Mouse (Mus musculus): ENCODE results near the gene Hs3st2. TPM values are rescaled to one million over a fixed set of nuclear protein-coding genes. Genes with fewer than 3 reads are reported as not detected.

Hs3st2 gene
- polyA plus RNA-seq, 1 experiment from 2014 or later: 15.5 TPM

DNA sequence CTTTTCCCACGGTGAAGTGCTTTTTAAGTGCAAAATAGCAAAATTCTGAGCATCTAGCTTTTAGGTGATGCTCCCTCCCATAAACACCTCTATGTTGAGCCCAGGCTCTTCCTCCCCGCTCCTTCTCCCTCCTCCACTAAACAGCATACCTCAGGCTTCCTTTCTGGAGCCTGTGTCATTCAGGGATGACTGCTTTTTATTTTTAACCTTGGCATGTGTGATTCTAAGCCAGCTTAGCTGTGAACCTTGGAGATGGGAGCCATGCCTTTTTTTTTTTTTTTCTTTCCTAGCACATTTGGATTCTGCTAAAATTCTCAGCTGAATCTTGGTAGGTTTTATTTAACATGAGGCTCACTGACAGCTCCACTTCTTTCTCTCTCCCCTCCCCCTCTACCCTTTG lies 3.2 kb downstream of the Hs3st2 start:
- Histone ChIP-seq H3K4me2 (replicated peaks) (peak overlapping the region; percentile 82), H3K4me3 (peak overlapping the region; percentile 45), H3K9ac (replicated peaks) (no peak overlapping the region), H3K9me3 (no peaks in the 10 kb centered on the region), H3K36me3 (no peaks in the 10 kb centered on the region), H3K27me3 (peaks cover 46% of the 10 kb centered on the region), H3K4me1 (peaks cover 23% of the 10 kb centered on the region), H3K27ac (replicated peaks) (no peak overlapping the region; the same call in 1 of the 2 replicates)
- no peak for ATAC-seq (replicated peaks)
- 75% methylated on average over 2 of the region's 2 CpGs for WGBS

DNA sequence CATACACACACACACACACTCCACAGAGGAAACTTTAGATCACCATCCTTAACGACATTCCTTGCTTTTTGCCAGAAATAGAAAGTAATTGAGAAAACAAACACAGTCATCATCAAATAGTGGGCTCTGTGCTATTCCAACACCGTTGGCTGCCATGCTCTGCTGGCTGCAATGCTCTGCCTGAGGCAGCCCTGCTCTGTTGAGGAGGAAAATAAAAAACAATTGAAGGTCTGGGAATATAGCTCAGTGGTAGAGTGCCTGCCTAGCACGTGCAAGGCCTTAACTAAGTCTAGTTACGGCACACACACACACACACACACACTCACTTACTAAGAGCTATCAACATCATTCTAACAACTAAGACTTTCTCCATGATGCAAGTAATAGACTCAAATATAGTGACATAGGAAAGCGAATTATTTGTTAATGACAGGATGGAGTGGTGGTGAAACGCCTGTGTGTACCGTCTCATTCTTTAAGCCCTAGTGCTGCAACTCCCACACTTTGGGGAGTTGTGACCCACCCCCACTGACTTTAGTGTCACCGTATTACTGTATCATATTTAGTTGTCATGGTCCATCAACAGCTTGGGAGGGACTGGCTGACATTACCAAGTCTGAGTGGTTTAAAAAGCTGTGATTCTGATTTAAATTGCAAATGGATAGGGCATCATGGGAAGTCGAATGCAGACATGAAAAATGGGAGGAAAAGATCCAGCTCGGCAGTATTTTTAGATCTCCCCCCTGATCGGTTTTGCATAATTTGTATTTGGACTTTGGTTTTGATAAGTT lies 19.3 kb downstream of the Hs3st2 start:
- no peak; the same call in 1 of the 2 replicates for ATAC-seq (replicated peaks)
- WGBS: 69% methylated on average over 11 of the region's 11 CpGs
- H3K9me3 ChIP-seq: no peaks in the 10 kb centered on the region
- no peaks in the 10 kb centered on the region for H3K27me3 ChIP-seq
- no peaks in the 10 kb centered on the region for H3K36me3 ChIP-seq
- peak overlapping the region; percentile 36; the same call in 1 of the 2 replicates for H3K27ac ChIP-seq (replicated peaks)
- H3K4me1 ChIP-seq: no peaks in the 10 kb centered on the region
- no peak overlapping the region for H3K4me3 ChIP-seq
- H3K9ac ChIP-seq (replicated peaks): no peak overlapping the region
- H3K4me2 ChIP-seq (replicated peaks): no peak overlapping the region

- Histone ChIP-seq H3K4me2 (replicated peaks) (no peak overlapping the region), H3K9me3 (no peaks in the 10 kb centered on the region), H3K4me1 (no peaks in the 10 kb centered on the region), H3K27ac (replicated peaks) (peak overlapping the region; percentile 36; the same call in 1 of the 2 replicates), H3K9ac (replicated peaks) (no peak overlapping the region), H3K27me3 (no peaks in the 10 kb centered on the region), H3K4me3 (no peak overlapping the region), H3K36me3 (no peaks in the 10 kb centered on the region)
- ATAC-seq (replicated peaks): no peak
- WGBS: 76% methylated on average over 7 of the region's 7 CpGs
These were observed 19.8 kb downstream of the Hs3st2 start for GRCm38 (mm10) chr7:121411507-121411898.

- ATAC-seq (replicated peaks): no peak
- no peak overlapping the region for H3K4me2 ChIP-seq (replicated peaks)
- WGBS: 63% methylated on average over 6 of the region's 6 CpGs
These were observed 45.2 kb downstream of the Hs3st2 start for GRCm38 (mm10) chr7:121436884-121437283.

DNA sequence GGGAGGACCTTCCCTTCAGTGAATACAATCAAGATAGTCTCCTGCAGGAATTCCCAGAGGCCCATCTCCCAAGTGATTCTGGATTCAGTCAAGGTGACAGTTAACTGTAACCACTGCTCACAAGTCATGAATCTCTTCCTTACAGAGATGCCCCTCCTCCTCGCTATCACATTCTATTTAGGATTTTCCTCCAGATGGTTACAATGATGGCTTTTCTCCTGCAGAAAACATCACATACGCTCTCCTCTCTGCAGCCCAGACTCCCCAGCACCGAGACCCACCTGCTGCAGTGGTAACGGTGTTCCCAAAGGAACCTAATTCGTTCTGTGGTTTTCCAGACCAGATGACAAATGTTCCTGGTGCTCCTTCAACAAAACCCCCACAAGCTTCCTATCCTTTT lies 49.5 kb downstream of the Hs3st2 start:
- H3K36me3 ChIP-seq: no peaks in the 10 kb centered on the region
- H3K4me3 ChIP-seq: no peak overlapping the region
- no peak overlapping the region for H3K4me2 ChIP-seq (replicated peaks)
- H3K9ac ChIP-seq (replicated peaks): no peak overlapping the region
- no peak for ATAC-seq (replicated peaks)
- no peaks in the 10 kb centered on the region for H3K9me3 ChIP-seq
- no peaks in the 10 kb centered on the region for H3K27me3 ChIP-seq
- no peaks in the 10 kb centered on the region for H3K4me1 ChIP-seq
- WGBS: 89% methylated on average over 5 of the region's 5 CpGs
- no peak overlapping the region for H3K27ac ChIP-seq (replicated peaks)

More at GRCm38 (mm10) chr7:121436884-121437283, 45.2 kb downstream of the Hs3st2 start:
- H3K27ac ChIP-seq (replicated peaks): no peak overlapping the region
- no peak overlapping the region for H3K9ac ChIP-seq (replicated peaks)
- H3K9me3 ChIP-seq: no peaks in the 10 kb centered on the region
- H3K4me3 ChIP-seq: no peak overlapping the region
- H3K36me3 ChIP-seq: no peaks in the 10 kb centered on the region
- no peaks in the 10 kb centered on the region for H3K27me3 ChIP-seq
- no peaks in the 10 kb centered on the region for H3K4me1 ChIP-seq

- H3K4me2 ChIP-seq (replicated peaks): no peak overlapping the region
- H3K9me3 ChIP-seq: no peaks in the 10 kb centered on the region
- no peak overlapping the region for H3K27ac ChIP-seq (replicated peaks)
- 75% methylated on average over 7 of the region's 7 CpGs for WGBS
- no peak overlapping the region for H3K4me3 ChIP-seq
- H3K27me3 ChIP-seq: no peaks in the 10 kb centered on the region
- no peaks in the 10 kb centered on the region for H3K4me1 ChIP-seq
- no peak for ATAC-seq (replicated peaks)
- H3K9ac ChIP-seq (replicated peaks): no peak overlapping the region
- H3K36me3 ChIP-seq: no peaks in the 10 kb centered on the region
These were observed 52.7 kb downstream of the Hs3st2 start for GRCm38 (mm10) chr7:121444336-121444735.

DNA sequence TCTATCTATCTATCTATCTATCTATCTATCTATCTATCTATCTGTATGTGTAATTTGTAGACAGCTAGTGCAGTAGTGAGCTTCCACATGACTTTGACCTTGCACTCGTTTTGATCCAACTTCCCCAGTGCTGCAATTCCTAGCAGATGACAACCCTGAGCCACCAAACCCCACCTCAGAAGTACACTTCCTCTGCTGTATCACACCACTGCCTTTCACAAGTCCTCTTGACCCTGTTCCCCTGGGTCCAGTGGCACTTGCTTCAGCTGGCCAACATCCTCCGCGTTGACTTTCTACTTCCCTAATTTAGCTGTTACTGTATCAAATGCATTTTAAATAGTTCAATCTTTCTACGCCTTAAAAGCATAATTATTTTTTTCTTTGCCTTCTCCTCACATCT lies 54.6 kb downstream of the Hs3st2 start:
- peaks cover 12% of the 10 kb centered on the region for H3K4me1 ChIP-seq
- H3K4me3 ChIP-seq: no peak overlapping the region
- H3K4me2 ChIP-seq (replicated peaks): no peak overlapping the region
- no peaks in the 10 kb centered on the region for H3K27me3 ChIP-seq
- H3K9me3 ChIP-seq: no peaks in the 10 kb centered on the region
- WGBS: 88% methylated on average over 4 of the region's 4 CpGs
- H3K27ac ChIP-seq (replicated peaks): no peak overlapping the region
- no peaks in the 10 kb centered on the region for H3K36me3 ChIP-seq
- H3K9ac ChIP-seq (replicated peaks): no peak overlapping the region
- ATAC-seq (replicated peaks): no peak

GRCm38 (mm10) chr7:121450951-121451843 lies 59.5 kb downstream of the Hs3st2 start:
- no peak overlapping the region for H3K9ac ChIP-seq (replicated peaks)
- H3K27me3 ChIP-seq: no peaks in the 10 kb centered on the region
- H3K4me2 ChIP-seq (replicated peaks): 0 out of 2 replicates have a peak overlapping the region, but pooled peaks have one; percentile 10
- WGBS: 26% methylated on average over 13 of the region's 13 CpGs
- H3K4me1 ChIP-seq: peaks cover 21% of the 10 kb centered on the region
- no peaks in the 10 kb centered on the region for H3K9me3 ChIP-seq
- no peaks in the 10 kb centered on the region for H3K36me3 ChIP-seq
- peak overlapping the region; percentile 72 for H3K27ac ChIP-seq (replicated peaks)
- peak; percentile 82 for ATAC-seq (replicated peaks)
- no peak overlapping the region for H3K4me3 ChIP-seq

DNA sequence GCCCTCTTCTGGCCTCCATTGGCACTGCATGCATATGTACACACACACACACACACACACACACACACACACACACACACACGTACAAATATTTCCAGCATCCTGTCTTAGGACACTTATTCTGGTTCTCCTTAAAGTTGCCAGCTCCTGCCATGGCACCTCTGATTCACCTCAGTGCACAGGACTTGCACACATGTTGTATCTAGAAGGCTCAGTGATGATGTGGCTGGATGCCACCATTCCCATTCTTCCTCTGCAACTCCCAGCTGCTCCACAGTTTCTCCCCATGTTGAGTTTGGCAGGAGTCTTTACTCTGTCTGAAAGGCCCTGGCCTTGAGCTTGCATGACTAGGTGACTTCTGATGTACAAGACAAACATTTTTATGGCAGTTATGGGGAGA lies 65.1 kb downstream of the Hs3st2 start:
- Histone ChIP-seq H3K4me3 (no peak overlapping the region), H3K27ac (replicated peaks) (no peak overlapping the region), H3K36me3 (no peaks in the 10 kb centered on the region), H3K9ac (replicated peaks) (no peak overlapping the region), H3K4me1 (peaks cover 5% of the 10 kb centered on the region; the same call in 1 of the 2 replicates), H3K9me3 (no peaks in the 10 kb centered on the region), H3K27me3 (no peaks in the 10 kb centered on the region), H3K4me2 (replicated peaks) (no peak overlapping the region)
- ATAC-seq (replicated peaks): no peak
- WGBS: 91% methylated on average over 1 of the region's 1 CpGs

DNA sequence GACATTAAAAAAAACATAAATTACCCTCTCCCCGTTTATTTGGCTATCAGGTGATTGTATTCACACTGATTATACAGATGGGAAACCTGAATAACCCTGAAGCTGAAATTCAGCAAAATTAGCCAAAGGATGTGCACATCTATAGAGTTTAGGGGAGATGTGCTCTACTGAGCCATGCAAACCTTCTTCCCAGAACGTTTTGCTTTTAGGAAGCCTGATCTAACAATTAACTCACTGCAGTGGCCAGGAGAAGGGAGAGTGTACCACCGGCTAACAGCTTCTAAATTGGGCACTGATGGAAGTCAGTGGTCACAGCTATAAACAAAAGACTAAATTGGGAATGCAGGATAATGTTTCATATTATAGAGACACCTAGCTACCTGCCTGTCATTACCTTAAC lies 66.4 kb downstream of the Hs3st2 start:
- no peaks in the 10 kb centered on the region for H3K9me3 ChIP-seq
- H3K4me3 ChIP-seq: no peak overlapping the region
- no peaks in the 10 kb centered on the region for H3K27me3 ChIP-seq
- no peak overlapping the region for H3K9ac ChIP-seq (replicated peaks)
- 60% methylated on average over 3 of the region's 3 CpGs for WGBS
- ATAC-seq (replicated peaks): no peak
- H3K4me1 ChIP-seq: no peaks in the 10 kb centered on the region
- no peak overlapping the region for H3K4me2 ChIP-seq (replicated peaks)
- H3K27ac ChIP-seq (replicated peaks): no peak overlapping the region
- H3K36me3 ChIP-seq: no peaks in the 10 kb centered on the region

GRCm38 (mm10) chr7:121460626-121461025 lies 69.0 kb downstream of the Hs3st2 start:
- no peaks in the 10 kb centered on the region for H3K4me1 ChIP-seq
- H3K9ac ChIP-seq (replicated peaks): no peak overlapping the region
- no peak overlapping the region for H3K27ac ChIP-seq (replicated peaks)
- no peaks in the 10 kb centered on the region for H3K27me3 ChIP-seq
- no peaks in the 10 kb centered on the region for H3K36me3 ChIP-seq
- no peak overlapping the region for H3K4me3 ChIP-seq
- no peaks in the 10 kb centered on the region for H3K9me3 ChIP-seq
- 88% methylated on average over 6 of the region's 6 CpGs for WGBS
- ATAC-seq (replicated peaks): no peak
- no peak overlapping the region for H3K4me2 ChIP-seq (replicated peaks)

DNA sequence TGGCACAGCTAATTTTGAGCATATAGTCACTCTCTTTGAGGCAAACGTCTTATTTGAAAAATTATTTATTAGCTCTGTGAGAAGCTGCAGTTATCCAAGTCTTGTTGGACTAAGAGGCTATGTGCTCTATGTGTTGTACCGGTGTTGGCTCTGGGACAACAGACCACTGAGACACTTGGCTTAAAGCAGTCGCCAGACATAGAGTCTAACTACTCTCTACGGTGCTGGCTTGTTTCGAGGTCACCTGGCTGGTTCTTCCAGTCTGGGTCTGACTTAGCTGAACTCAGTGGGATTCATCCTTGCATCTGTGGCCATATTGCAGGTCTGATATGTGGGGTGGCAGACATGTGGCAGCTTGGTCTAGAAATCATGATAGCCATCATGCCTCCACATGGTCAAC lies 72.8 kb downstream of the Hs3st2 start:
- Histone ChIP-seq H3K27me3 (no peaks in the 10 kb centered on the region), H3K4me2 (replicated peaks) (no peak overlapping the region), H3K4me1 (no peaks in the 10 kb centered on the region), H3K27ac (replicated peaks) (no peak overlapping the region), H3K4me3 (no peak overlapping the region), H3K9ac (replicated peaks) (no peak overlapping the region), H3K36me3 (no peaks in the 10 kb centered on the region), H3K9me3 (no peaks in the 10 kb centered on the region)
- 86% methylated on average over 5 of the region's 5 CpGs for WGBS
- no peak for ATAC-seq (replicated peaks)

Measured in forebrain, embryonic 15.5 days (tissue).